Mouse (Mus musculus): ENCODE data around the gene Melk. TPM values are rescaled to one million over a fixed set of nuclear protein-coding genes. Genes with fewer than 3 reads are reported as not detected.
A peak's percentile ranks its signal among the peaks of the same experiment; 100 is the strongest.

Gene Melk
- 3.2 and 5.7 TPM in 2 replicates for total RNA-seq (2021)
- long read RNA-seq, partial matches to known transcripts: 0 of 4 reads
- long read RNA-seq, other reads (novel, unspliced or antisense): 0 of 4 reads

GRCm38 (mm10) chr4:44300781-44301750 lies at the start of gene Melk:
TSS of gene Melk (plus strand) at chr4:44300876.
- peak; percentile 82 for DNase-seq

GRCm38 (mm10) chr4:44251521-44251920 lies 49.2 kb upstream of the Melk start:
- DNase-seq: no peak

- DNase-seq: no peak
These were observed 48.4 kb upstream of the Melk start for GRCm38 (mm10) chr4:44251966-44252916.

- DNase-seq: no peak
These were observed 47.5 kb upstream of the Melk start for GRCm38 (mm10) chr4:44253191-44253590.

- DNase-seq: no peak
These were observed 46.1 kb upstream of the Melk start for GRCm38 (mm10) chr4:44254579-44254978.

- no peak for DNase-seq
These were observed 41.5 kb upstream of the Melk start for GRCm38 (mm10) chr4:44259126-44259525.

GRCm38 (mm10) chr4:44260244-44260643 lies 40.4 kb upstream of the Melk start:
- DNase-seq: peak; percentile 68

- no peak for DNase-seq
These were observed 35.2 kb upstream of the Melk start for GRCm38 (mm10) chr4:44265500-44265899.

GRCm38 (mm10) chr4:44267437-44267836 lies 33.2 kb upstream of the Melk start:
- DNase-seq: no peak

- no peak for DNase-seq
These were observed 31.3 kb upstream of the Melk start for GRCm38 (mm10) chr4:44269376-44269817.

GRCm38 (mm10) chr4:44271134-44271533 lies 29.5 kb upstream of the Melk start:
- no peak for DNase-seq

GRCm38 (mm10) chr4:44281597-44282265 lies 18.9 kb upstream of the Melk start:
- DNase-seq: peak; percentile 9

GRCm38 (mm10) chr4:44292534-44292933 lies 8.1 kb upstream of the Melk start:
- DNase-seq: peak; percentile 5

- no peak for DNase-seq
These were observed 4.8 kb upstream of the Melk start for GRCm38 (mm10) chr4:44295837-44296236.

GRCm38 (mm10) chr4:44306585-44306984 lies 5.9 kb downstream of the Melk start:
- DNase-seq: no peak

- no peak for DNase-seq
These were observed 9.8 kb downstream of the Melk start for GRCm38 (mm10) chr4:44310429-44310828.

- DNase-seq: no peak
These were observed 10.2 kb downstream of the Melk start for GRCm38 (mm10) chr4:44310911-44311310.

- DNase-seq: no peak
These were observed 15.7 kb downstream of the Melk start for GRCm38 (mm10) chr4:44316270-44316809.

- DNase-seq: no peak
These were observed 19.8 kb downstream of the Melk start for GRCm38 (mm10) chr4:44320448-44320847.

- DNase-seq: no peak
These were observed 21.4 kb downstream of the Melk start for GRCm38 (mm10) chr4:44322124-44322523.

GRCm38 (mm10) chr4:44325453-44325852 lies 24.8 kb downstream of the Melk start:
- DNase-seq: no peak

- no peak for DNase-seq
These were observed 26.0 kb downstream of the Melk start for GRCm38 (mm10) chr4:44326721-44327120.

Data from adrenal gland, postnatal 25 days (tissue).